Mouse (Mus musculus) embryonic stem cell, embryonic (primary cell): Measurements from ENCODE around the gene Rps18.
"Not testable (repeated sequence)": the region's sequence is repeated elsewhere in the genome, so short reads cannot be mapped to it uniquely, and the experiment has no call there.

ENCODE experiments used
- CTCF ChIA-PET, 4 experiments: fragments of 300-600 bp in 2 of 4; fragments of 350-600 bp in 2 of 4; sonication (Branson Sonifier 250); formaldehyde crosslinking; loops; one replicate each; lab custom pipeline; 2022; ENCODE audit warnings: inconsistent platforms in 2 of 4; lab: Charles Lee
- POLR2A ChIA-PET, 4 experiments: fragments of 300-600 bp in 2 of 4; fragments of 350-600 bp in 2 of 4; sonication (Branson Sonifier 250); formaldehyde crosslinking; loops; one replicate each; lab custom pipeline; 2022; ENCODE audit warnings: antibody characterized with exemption in 4 of 4, inconsistent platforms in 1 of 4; lab: Charles Lee

The Rps18 gene

GRCm38 (mm10) chr17:33914969-33915391 lies 40.8 kb downstream of the Rps18 start:
- POLR2A ChIA-PET = interaction anchor here (0.6 to 13.1 kb wide), 49 partner anchors 7 to 455 kb away, joined by 3 to 258 read pairs (median 7); partner anchors contain the start of genes B3galt4 (in 3 of the 4), H2-DMa (in 3 of the 4), Rgl2 (in 3 of the 4) and Rps18 (in 3 of the 4)

GRCm38 (mm10) chr17:33913905-33914304 lies 41.9 kb downstream of the Rps18 start:
- ChIA-PET POLR2A (interaction anchor here in 3 of 4 experiments (0.7 to 13.1 kb wide), 11 partner anchors 6 to 922 kb away, joined by 3 to 258 read pairs (median 44); partner anchors contain the start of genes B3galt4 (in 2 of the 3), Daxx (in 1 of the 3), Kifc1 (in 1 of the 3) and Rgl2 (in 1 of the 3)), CTCF (interaction anchor here in 3 of 4 experiments (0.6 to 3.5 kb wide), 5 partner anchors 11 to 1182 kb away, joined by 3 to 31 read pairs (median 10); no protein-coding TSS in a partner anchor)

More at GRCm38 (mm10) chr17:33914969-33915391, 40.8 kb downstream of the Rps18 start:
- CTCF ChIA-PET = interaction anchor here (0.6 to 3.5 kb wide), 17 partner anchors 8 to 1202 kb away, joined by 3 to 31 read pairs (median 5); partner anchors contain the start of gene Kifc1 (in 1 of the 4)

GRCm38 (mm10) chr17:33913264-33913663 lies 42.5 kb downstream of the Rps18 start:
- CTCF ChIA-PET = interaction anchor here (0.6 to 5.2 kb wide), 8 partner anchors 10 to 1181 kb away, joined by 3 to 51 read pairs (median 4); no protein-coding TSS in a partner anchor
- POLR2A ChIA-PET = interaction anchor here in 3 of 4 experiments (0.6 to 13.1 kb wide), 16 partner anchors 9 to 153 kb away, joined by 3 to 258 read pairs (median 6); partner anchors contain the start of genes B3galt4 (in 3 of the 3), Ndufa7 (in 2 of the 3), Rps18 (in 2 of the 3) and Rps28 (in 2 of the 3)

- ChIA-PET POLR2A (interaction anchor here (0.5 to 13.1 kb wide), 24 partner anchors 8 to 152 kb away, joined by 3 to 258 read pairs (median 6); partner anchors contain the start of genes B3galt4 (in 4 of the 4), Ndufa7 (in 2 of the 4), Pfdn6 (in 2 of the 4) and Rps18 (in 2 of the 4)), CTCF (interaction anchor here (0.6 to 5.2 kb wide), 12 partner anchors 12 to 110 kb away, joined by 3 to 51 read pairs (median 4); partner anchors contain the start of gene Rgl2 (in 1 of the 4))
These were observed 43.9 kb downstream of the Rps18 start for GRCm38 (mm10) chr17:33911813-33912414.

- POLR2A ChIA-PET = interaction anchor here (0.5 to 13.1 kb wide), 28 partner anchors 6 to 151 kb away, joined by 3 to 258 read pairs (median 6); partner anchors contain the start of genes B3galt4 (in 4 of the 4), Ndufa7 (in 4 of the 4), Rps28 (in 4 of the 4) and Pfdn6 (in 2 of the 4)
- CTCF ChIA-PET = interaction anchor here (0.7 to 5.2 kb wide), 15 partner anchors 8 to 103 kb away, joined by 3 to 51 read pairs (median 4); partner anchors contain the start of genes Ndufa7 (in 1 of the 4), Rgl2 (in 1 of the 4) and Rps28 (in 1 of the 4)
These were observed 44.6 kb downstream of the Rps18 start for GRCm38 (mm10) chr17:33911052-33911812.

- ChIA-PET CTCF (interaction anchor here (0.7 to 5.2 kb wide), 15 partner anchors 9 to 86 kb away, joined by 3 to 51 read pairs (median 6); partner anchors contain the start of genes Ndufa7 (in 1 of the 4) and Rps28 (in 1 of the 4)), POLR2A (interaction anchor here (0.6 to 13.1 kb wide), 29 partner anchors 7 to 209 kb away, joined by 3 to 258 read pairs (median 11); partner anchors contain the start of genes Ndufa7 (in 4 of the 4), Rps28 (in 4 of the 4), B3galt4 (in 2 of the 4) and H2-DMa (in 2 of the 4))
These were observed 45.3 kb downstream of the Rps18 start for GRCm38 (mm10) chr17:33910346-33911051.

GRCm38 (mm10) chr17:33909869-33910250 lies 45.9 kb downstream of the Rps18 start:
- ChIA-PET POLR2A (interaction anchor here (0.7 to 13.1 kb wide), 36 partner anchors 7 to 311 kb away, joined by 3 to 258 read pairs (median 10); partner anchors contain the start of genes Ndufa7 (in 3 of the 4), Rps28 (in 3 of the 4), B3galt4 (in 2 of the 4) and H2-DMa (in 2 of the 4)), CTCF (interaction anchor here (0.7 to 5.2 kb wide), 12 partner anchors 9 to 85 kb away, joined by 3 to 51 read pairs (median 8); partner anchors contain the start of genes Ndufa7 (in 1 of the 4) and Rps28 (in 1 of the 4))

- CTCF ChIA-PET = interaction anchor here in 3 of 4 experiments (0.6 to 5.2 kb wide), 20 partner anchors 8 to 216 kb away, joined by 3 to 51 read pairs (median 6); partner anchors contain the start of genes Kifc1 (in 2 of the 3), Ndufa7 (in 1 of the 3) and Rps28 (in 1 of the 3)
- POLR2A ChIA-PET = interaction anchor here (0.6 to 13.1 kb wide), 78 partner anchors 7 to 1250 kb away, joined by 3 to 258 read pairs (median 4); partner anchors contain the start of genes B3galt4 (in 4 of the 4), H2-DMa (in 3 of the 4), Ndufa7 (in 3 of the 4) and Rps18 (in 3 of the 4)
These were observed 46.5 kb downstream of the Rps18 start, which contains the start of gene Daxx for GRCm38 (mm10) chr17:33909077-33909868. Daxx (plus strand) TSS chr17:33909414.

GRCm38 (mm10) chr17:33908331-33909076 lies 47.3 kb downstream of the Rps18 start:
- ChIA-PET POLR2A (interaction anchor here (0.5 to 13.1 kb wide), 79 partner anchors 8 to 1251 kb away, joined by 3 to 258 read pairs (median 4); partner anchors contain the start of genes B3galt4 (in 4 of the 4), H2-DMa (in 3 of the 4), Ndufa7 (in 3 of the 4) and Rps18 (in 3 of the 4)), CTCF (interaction anchor here (0.6 to 5.2 kb wide), 20 partner anchors 9 to 289 kb away, joined by 3 to 51 read pairs (median 4); partner anchors contain the start of genes Kifc1 (in 2 of the 4) and Psmb8 (in 1 of the 4))

- CTCF ChIA-PET = not testable (repeated sequence)
- POLR2A ChIA-PET = interaction anchor here in 3 of 4 experiments (0.6 to 13.1 kb wide), 5 partner anchors 12 to 256 kb away, joined by 3 to 161 read pairs (median 39); partner anchors contain the start of genes Tapbp (in 2 of the 3), Zbtb22 (in 2 of the 3), B3galt4 (in 1 of the 3) and Ndufa7 (in 1 of the 3)
These were observed 51.0 kb downstream of the Rps18 start, which contains the start of gene Platr17 for GRCm38 (mm10) chr17:33904835-33905234. Platr17 (plus strand) TSS chr17:33905135.

GRCm38 (mm10) chr17:33903911-33904651 lies 51.7 kb downstream of the Rps18 start:
- ChIA-PET CTCF (interaction anchor here (0.5 to 3.1 kb wide), 11 partner anchors 11 to 377 kb away, joined by 3 to 24 read pairs (median 4); partner anchors contain the start of genes Kifc1 (in 1 of the 4), Pfdn6 (in 1 of the 4), Tapbp (in 1 of the 4) and Wdr46 (in 1 of the 4)), POLR2A (interaction anchor here (0.6 to 5.3 kb wide), 29 partner anchors 9 to 1260 kb away, joined by 3 to 60 read pairs (median 4); partner anchors contain the start of genes Tapbp (in 3 of the 4), Zbtb22 (in 3 of the 4), Rab11b (in 2 of the 4) and Rps18 (in 2 of the 4))

GRCm38 (mm10) chr17:33902491-33902890 lies 53.3 kb downstream of the Rps18 start:
- POLR2A ChIA-PET = interaction anchor here in 3 of 4 experiments (0.6 to 11.0 kb wide), 19 partner anchors 8 to 1004 kb away, joined by 3 to 258 read pairs (median 4); partner anchors contain the start of genes Daxx (in 2 of the 3), Ndufa7 (in 2 of the 3), Rps28 (in 2 of the 3) and Tapbp (in 2 of the 3)
- CTCF ChIA-PET = interaction anchor here in 3 of 4 experiments (0.6 to 3.1 kb wide), 6 partner anchors 10 to 243 kb away, joined by 4 to 24 read pairs (median 6); partner anchors contain the start of gene Kifc1 (in 1 of the 3)

GRCm38 (mm10) chr17:33902079-33902478 lies 53.7 kb downstream of the Rps18 start:
- CTCF ChIA-PET = interaction anchor here in 2 of 4 experiments (0.6 to 3.1 kb wide), 4 partner anchors 10 to 243 kb away, joined by 4 to 24 read pairs (median 6); partner anchors contain the start of gene Kifc1 (in 1 of the 2)
- POLR2A ChIA-PET = interaction anchor here in 3 of 4 experiments (0.7 to 11.0 kb wide), 19 partner anchors 8 to 1004 kb away, joined by 3 to 258 read pairs (median 4); partner anchors contain the start of genes Daxx (in 2 of the 3), Ndufa7 (in 2 of the 3), Rps28 (in 2 of the 3) and Tapbp (in 2 of the 3)
